Mouse (Mus musculus): ENCODE measurements around the gene Ebna1bp2.

DNA sequence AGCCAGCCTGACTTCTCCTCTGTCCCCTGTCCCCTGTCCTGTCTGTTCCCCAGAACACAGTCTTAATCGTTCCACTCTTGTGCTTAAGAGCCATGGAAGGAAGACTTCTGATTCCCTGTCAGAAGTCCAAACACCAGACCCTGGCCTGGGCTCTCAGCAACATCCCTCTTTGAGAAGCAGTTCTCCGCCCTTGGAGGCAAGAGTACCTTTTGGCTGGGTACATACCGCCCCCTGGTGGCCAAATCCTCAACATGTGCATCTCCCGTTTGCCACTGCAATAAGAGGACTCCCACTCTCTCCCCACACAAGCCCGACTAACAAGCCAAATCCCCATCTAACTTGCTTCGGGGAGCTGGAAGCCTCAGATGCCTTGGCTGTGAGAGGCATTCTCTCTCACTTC, 44.5 kb upstream of the Ebna1bp2 start:
- peak; percentile 93 for TF ChIP-seq CTCF (IDR thresholded peaks at IDR 0.05; ENCODE audit: extremely low read depth, insufficient read depth, low read length)
- no peak for TF ChIP-seq POLR2A (IDR thresholded peaks at IDR 0.05; ENCODE audit: extremely low read depth, insufficient read depth, low read length)
